Mouse (Mus musculus) right cerebral cortex, postnatal 10 days (tissue): ENCODE results near the gene Stard9.

Experiments used
- DNase-seq, 2 experiments: peaks; one replicate each; pipeline ENCODE4 v3.0.0; 2021; ENCODE audit warnings: low spot score in 2 of 2

The Stard9 gene

GRCm38 (mm10) chr2:120628886-120629735 is at the start of gene Stard9:
Gene Stard9, plus strand, starts transcription at chr2:120629121.
- DNase-seq = peak; percentile 99

- peak; percentile 53 to 72 for DNase-seq
Measured at GRCm38 (mm10) chr2:120589759-120590158, 39.2 kb upstream of the Stard9 start.

DNA sequence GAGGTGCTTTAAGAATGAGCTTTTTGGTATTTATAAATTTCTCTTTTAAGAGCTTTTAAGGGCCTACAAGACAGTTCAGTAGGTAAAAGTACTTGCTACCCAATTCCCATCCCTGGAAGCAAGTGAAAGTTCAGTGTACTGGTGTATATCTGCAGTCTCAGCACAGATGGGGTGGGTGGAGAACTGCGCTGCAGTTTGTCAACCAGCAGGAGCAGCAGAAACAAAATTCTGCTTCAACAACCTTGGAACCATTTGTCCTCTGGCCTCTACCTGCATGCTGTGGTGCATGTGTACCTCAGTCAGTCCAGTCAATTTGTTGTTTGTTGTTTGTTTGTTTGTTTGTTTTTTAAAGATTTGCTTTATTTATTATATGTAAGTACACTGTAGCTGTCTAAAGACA is 36.7 kb upstream of the Stard9 start:
- DNase-seq = no peak

GRCm38 (mm10) chr2:120597734-120598133 is 31.2 kb upstream of the Stard9 start:
- no peak for DNase-seq

DNA sequence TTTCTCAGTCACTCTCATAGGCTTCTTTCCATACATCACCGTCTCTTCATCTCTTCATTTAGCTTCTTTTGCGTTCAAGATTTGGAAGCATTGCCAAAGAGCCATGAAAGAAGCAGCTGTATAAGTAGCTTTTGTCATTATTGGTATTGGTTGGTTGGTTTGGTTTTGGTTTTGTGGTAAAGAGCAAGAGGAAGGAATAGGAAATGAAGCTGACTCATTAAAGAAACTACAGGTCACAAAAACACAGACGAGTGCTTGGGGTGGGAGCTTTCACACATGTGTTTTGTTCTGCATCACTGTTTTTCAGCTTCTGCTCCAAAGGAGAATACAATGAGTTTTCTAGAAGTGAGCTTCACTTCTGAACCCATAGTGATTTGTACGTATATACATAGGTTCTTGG is 29.4 kb upstream of the Stard9 start:
- no peak for DNase-seq

- DNase-seq = no peak
Measured at GRCm38 (mm10) chr2:120606021-120606690, 22.8 kb upstream of the Stard9 start.

DNA sequence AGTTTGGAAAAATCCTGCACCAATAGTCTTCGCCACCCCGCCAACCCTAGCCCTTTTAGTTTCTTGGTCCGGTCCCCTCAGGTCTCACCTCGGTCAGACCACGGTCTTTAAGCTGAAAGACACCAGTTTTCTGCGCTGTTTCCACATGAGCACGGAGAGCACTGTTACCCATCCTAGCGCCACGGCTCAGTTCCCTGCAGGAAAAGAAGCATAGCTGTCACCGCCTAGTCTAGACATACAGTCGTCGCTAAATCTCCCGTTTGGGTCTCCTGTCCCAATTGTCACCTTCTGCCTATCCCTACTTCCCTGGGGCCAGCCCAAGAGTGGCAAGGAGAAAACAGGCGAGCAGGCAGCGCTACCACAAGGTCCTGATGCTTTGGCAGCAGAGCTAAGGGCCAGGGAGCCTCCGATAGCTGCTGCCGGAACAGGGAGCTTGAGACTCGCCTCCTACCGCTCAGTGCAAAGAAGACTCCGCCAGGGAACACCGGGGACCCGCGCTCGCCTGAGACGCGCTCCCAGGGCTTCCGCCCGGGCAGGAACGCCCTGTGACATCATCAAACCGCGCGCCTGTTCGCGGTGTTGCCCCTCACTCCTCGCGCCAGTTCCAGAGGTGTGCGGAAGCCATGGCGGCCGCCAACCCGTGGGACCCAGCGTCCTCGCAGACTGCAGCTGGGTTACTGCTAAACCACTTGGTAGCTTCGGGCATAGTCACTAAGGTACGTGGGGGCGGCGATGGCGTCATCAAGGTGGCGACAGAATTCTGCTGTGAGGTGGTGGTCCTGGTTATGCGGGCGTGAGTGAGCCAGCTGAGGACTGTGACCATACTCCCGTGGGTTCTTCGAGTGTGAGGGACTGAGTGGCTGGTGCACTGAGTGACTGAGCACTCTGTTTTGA is 19.8 kb upstream of the Stard9 start, which contains the start of the genes Haus2 and Lrrc57:
Gene Haus2, plus strand, starts transcription at position 554 of the 894 bp plus-strand sequence.
Gene Lrrc57, minus strand, starts transcription at position 691 of the 894 bp plus-strand sequence.
- peak; percentile 95 for DNase-seq

DNA sequence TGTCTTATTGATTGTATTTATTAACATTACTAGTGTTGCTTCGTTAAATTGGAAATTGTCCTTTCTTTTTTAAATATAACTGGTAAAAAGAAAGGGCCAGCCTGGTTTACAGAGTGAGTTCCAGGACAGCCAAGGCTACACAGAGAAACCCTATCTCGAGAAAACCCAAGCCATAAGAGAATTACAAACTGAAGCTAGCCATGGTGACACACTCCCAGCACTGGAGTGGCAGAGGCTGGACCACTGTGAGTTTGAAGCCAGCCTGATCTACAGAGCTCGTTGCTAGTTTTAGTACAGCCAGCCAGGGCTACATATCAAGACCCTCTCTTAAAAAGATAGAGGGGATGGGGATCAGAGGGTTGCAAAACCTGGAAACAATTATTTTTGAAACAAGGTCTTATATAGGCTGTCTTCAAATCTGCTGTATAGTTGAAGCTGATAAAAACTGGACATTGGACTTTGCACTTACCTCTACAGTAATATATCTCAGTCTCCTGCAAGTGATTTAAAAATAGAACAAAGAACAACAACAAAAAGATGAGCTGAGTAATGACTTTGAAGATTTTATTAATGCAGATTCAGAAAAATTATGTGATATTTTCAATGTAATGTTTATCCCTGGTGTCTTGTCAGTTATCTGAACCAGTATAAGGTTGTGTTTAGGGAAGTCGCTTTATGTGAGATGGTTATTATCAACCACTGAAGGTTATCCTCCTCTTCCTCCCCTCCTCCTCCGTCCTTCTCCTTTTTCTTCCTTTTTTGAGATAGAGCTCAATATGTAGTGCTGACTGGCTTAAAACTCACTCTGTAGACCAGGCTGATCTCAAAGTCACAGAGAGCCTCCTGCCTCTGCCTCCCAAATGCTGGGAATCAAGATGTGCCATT is 12.4 kb upstream of the Stard9 start:
- DNase-seq = no peak

GRCm38 (mm10) chr2:120619538-120619937 is 9.4 kb upstream of the Stard9 start:
- DNase-seq = no peak

- DNase-seq = no peak
Measured at GRCm38 (mm10) chr2:120622920-120623319, 6.0 kb upstream of the Stard9 start.

DNA sequence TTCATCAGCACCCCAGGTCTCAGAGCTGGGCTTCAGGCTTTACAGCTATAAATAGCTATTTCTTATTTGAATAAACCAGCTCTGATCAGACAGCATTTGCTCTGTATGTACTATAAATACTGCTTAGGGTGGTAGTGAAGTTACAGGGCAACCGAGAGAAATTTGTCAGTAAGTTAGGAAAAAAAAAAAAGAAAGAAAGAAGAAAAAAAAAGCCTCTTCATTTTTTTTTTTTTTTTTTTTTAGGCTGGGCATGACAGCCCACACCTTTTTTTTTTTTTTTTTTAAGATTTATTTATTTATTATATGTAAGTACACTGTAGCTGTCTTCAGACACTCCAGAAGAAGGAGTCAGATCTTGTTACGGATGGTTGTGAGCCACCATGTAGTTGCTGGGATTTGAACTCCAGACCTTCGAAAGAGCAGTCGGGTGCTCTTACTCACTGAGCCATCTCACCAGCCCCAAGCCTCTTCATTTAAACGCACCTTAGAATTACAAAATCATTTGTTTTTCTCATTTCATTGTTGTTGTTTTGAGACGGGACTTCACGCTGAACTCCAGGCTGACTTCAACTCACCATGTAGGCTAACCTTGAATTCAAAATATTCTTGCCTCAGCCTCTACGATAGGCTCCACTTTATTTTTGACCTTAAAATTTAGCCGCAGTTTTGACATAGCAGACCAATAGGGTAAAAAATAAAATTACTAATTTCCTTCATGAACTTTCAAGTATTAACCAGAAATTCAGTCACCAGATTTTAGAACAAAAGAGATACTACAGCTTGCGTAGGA is 650 bp upstream of the Stard9 start:
- no peak for DNase-seq

DNA sequence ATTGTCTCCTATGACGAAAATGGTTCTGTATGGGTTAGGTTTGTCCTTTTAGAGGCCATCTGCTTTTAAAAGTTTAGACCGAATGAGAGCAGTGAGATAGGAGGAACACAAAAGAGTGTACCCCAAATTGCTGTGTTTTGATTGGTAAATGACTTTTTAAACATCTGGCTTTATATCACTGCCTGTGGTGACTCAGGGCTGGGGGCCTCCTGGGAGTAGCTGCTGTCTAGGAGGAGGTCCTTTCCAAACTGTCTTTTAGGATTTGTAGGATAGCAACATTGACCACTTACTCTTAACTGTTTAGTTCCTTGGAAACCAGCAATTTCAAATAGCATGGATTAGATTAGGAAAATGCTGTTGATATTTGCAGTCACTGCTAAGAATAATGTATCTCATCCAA is 1.3 kb downstream of the Stard9 start:
- DNase-seq = no peak

DNA sequence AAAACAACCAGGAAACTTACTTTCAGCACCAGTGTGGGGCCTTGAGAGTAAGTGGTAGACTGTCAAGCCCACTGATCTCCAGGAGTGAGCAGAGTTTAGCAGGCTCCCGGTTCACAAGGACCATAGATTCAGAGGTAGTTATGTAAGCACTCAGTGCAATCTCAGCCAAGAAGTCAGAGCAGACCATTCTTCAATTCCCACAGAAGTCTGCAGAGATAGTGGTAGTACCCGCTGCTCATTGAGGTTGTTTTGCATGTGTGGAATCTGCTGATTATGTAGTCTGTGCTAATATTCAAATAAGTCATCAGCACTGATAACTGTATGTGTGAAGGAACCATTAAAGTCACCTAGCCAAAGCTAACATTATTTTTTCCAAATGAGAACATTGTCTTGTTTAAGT is 1.7 kb downstream of the Stard9 start:
- DNase-seq = no peak

DNA sequence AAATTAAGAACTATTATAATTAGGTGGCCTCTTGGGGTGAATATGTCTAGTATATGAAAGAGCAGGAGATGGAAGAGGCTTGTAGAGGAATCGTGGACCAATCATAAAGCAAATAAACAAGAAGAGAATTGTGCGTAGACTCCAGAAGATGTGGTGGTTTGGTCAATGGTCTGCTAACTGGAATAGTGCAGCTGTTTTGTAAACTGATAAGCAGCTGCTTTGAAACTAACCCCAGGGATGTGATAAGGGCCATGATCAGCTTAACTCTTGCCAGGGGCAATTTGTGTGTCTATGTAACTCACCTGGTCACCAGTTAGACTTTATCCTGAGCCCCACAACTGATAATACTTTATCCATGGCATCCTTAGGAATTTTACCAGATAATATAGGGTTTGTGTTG is 2.6 kb downstream of the Stard9 start:
- DNase-seq = no peak

DNA sequence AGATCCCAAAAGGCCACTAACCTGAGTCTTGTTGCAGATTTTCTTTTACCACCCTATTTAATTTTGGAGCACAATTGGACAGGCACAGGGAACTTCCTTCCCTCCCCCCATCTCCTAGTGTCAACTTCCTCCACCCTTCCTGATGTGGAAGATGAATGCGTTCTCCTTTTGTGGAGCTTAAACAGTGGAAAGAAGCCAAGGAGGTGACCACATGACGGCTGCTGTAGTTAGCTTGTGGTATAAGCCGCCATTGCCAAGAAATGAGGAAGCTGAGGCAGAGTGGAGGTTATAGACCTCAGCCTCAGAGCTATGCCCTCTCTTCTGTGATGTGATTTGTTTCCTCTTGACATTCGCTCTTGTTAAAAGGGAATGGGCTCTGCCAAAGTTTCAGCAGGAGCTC is 3.0 kb downstream of the Stard9 start:
- DNase-seq = peak in 1 of 2 experiments; percentile 51

- DNase-seq = no peak
Measured at GRCm38 (mm10) chr2:120640835-120641234, 11.9 kb downstream of the Stard9 start.

GRCm38 (mm10) chr2:120643836-120644235 is 14.9 kb downstream of the Stard9 start:
- DNase-seq = peak; percentile 48 to 62

- DNase-seq = no peak
Measured at GRCm38 (mm10) chr2:120646777-120647176, 17.9 kb downstream of the Stard9 start.

- no peak for DNase-seq
Measured at GRCm38 (mm10) chr2:120652256-120652924, 23.5 kb downstream of the Stard9 start.

GRCm38 (mm10) chr2:120652925-120653284 is 24.0 kb downstream of the Stard9 start:
- no peak for DNase-seq
